Mouse (Mus musculus) thymus, postnatal 0 days (tissue): ENCODE data around the gene Tmem100. TPM values are rescaled to one million over a fixed set of nuclear protein-coding genes. Genes with fewer than 3 reads are reported as not detected.
A peak's percentile ranks its signal among the peaks of the same experiment; 100 is the strongest.

Experiments used
- DNase-seq: peaks from one replicate; pipeline ENCODE4 v3.0.0-alpha.2; 2015; ENCODE audit warnings: low spot score
- polyA plus RNA-seq: library from polyadenylated mRNA; unstranded; fragments of >200 nt; fragmentation: Nextera tagmentation; extraction: Ambion mirVana; gene quantifications from 2 replicates; pipeline ENCODE4 v1.2.1, GENCODE M21; 2015

The Tmem100 gene
- 3.8 and 4.8 TPM in 2 replicates for polyA plus RNA-seq

- no peak for DNase-seq
Measured at GRCm38 (mm10) chr11:90029841-90030398, at the start of gene Tmem100. Tmem100 (plus strand) TSS chr11:90030348.

GRCm38 (mm10) chr11:89982918-89983317, 47.2 kb upstream of the Tmem100 start:
- DNase-seq, result no peak

- no peak for DNase-seq
Measured at GRCm38 (mm10) chr11:89984436-89984835, 45.7 kb upstream of the Tmem100 start.

GRCm38 (mm10) chr11:89985200-89986187, 44.7 kb upstream of the Tmem100 start:
- DNase-seq, result no peak

- DNase-seq, result no peak
Measured at GRCm38 (mm10) chr11:89986516-89986915, 43.6 kb upstream of the Tmem100 start.

- DNase-seq, result peak; percentile 63
Measured at GRCm38 (mm10) chr11:89988936-89989589, 41.1 kb upstream of the Tmem100 start.

GRCm38 (mm10) chr11:89991661-89992060, 38.5 kb upstream of the Tmem100 start:
- DNase-seq, result no peak

GRCm38 (mm10) chr11:89994706-89995105, 35.4 kb upstream of the Tmem100 start:
- no peak for DNase-seq

GRCm38 (mm10) chr11:89995596-89995995, 34.6 kb upstream of the Tmem100 start:
- no peak for DNase-seq

GRCm38 (mm10) chr11:89996406-89996805, 33.7 kb upstream of the Tmem100 start:
- DNase-seq, result no peak

GRCm38 (mm10) chr11:89996856-89997255, 33.3 kb upstream of the Tmem100 start:
- DNase-seq, result no peak

GRCm38 (mm10) chr11:89998996-89999770, 31.0 kb upstream of the Tmem100 start:
- no peak for DNase-seq

GRCm38 (mm10) chr11:90000666-90001065, 29.5 kb upstream of the Tmem100 start:
- DNase-seq, result no peak

- no peak for DNase-seq
Measured at GRCm38 (mm10) chr11:90001396-90002230, 28.5 kb upstream of the Tmem100 start.

- DNase-seq, result peak; percentile 72
Measured at GRCm38 (mm10) chr11:90002231-90002986, 27.7 kb upstream of the Tmem100 start, which contains the start of gene Pctp. Pctp (minus strand) TSS chr11:90002894.

- no peak for DNase-seq
Measured at GRCm38 (mm10) chr11:90002987-90003348, 27.2 kb upstream of the Tmem100 start.

GRCm38 (mm10) chr11:90003386-90003785, 26.8 kb upstream of the Tmem100 start:
- no peak for DNase-seq

- DNase-seq, result no peak
Measured at GRCm38 (mm10) chr11:90006111-90006510, 24.0 kb upstream of the Tmem100 start.

- no peak for DNase-seq
Measured at GRCm38 (mm10) chr11:90007791-90008531, 22.2 kb upstream of the Tmem100 start.
